Mouse (Mus musculus): ENCODE results near the gene 4930452B06Rik.

- TF ChIP-seq CTCF (IDR thresholded peaks at IDR 0.05; ENCODE audit: low read depth, low read length) (no peak), POLR2A (IDR thresholded peaks at IDR 0.05; ENCODE audit: extremely low read depth, insufficient read depth, low read length) (no peak)
Measured at GRCm38 (mm10) chr14:8525232-8525631, 140.8 kb downstream of the 4930452B06Rik start.
